Mouse (Mus musculus): ENCODE measurements at regions not wholly inside any gene's neighbourhood (a gene's known extent, or its start where the extent isn't known, plus 50 kb on each side); places are given as distances from the start of the nearest gene placed in this dataset.

DNA sequence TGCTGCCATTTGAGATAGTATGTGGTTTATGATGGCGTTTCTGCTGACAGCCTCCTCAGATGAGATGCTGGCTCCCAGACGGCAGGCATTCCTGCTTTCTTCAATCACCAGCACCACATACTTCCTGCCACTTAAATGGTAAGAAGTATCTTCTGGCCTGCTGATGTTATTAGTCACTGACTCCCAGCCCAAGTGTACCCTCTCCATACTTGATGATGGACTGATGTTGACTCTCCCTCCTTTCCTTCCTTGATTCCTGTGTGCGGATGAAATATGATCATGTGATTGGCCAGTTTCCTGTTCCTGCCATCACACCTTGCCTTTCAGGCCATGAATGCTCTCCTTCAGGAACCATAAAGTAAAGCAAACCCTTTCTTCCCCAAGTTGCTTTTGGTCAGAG lies 50.8 kb upstream of the Rpl10-ps3 start:
- no peak for DNase-seq

DNA sequence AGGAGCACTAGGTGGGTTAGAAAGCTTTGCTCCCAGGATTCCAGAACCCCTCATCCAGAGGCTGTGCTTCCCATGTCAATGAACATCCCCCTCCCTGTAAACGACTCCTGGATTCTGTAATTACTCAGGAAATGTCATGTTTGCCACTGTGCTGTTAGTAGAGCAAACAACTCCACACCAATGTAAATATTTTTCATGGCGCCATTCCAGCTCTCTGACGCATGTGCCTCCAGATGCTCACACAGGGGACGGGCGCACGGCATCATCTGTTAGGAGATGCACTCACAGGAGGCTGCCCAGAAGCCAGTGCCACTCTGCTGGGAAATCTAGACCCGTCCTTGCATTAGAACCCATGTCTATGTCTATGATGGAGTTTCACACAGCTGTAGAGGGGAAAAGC lies 51.3 kb upstream of the Rpl10-ps3 start:
- DNase-seq: peak; percentile 31

DNA sequence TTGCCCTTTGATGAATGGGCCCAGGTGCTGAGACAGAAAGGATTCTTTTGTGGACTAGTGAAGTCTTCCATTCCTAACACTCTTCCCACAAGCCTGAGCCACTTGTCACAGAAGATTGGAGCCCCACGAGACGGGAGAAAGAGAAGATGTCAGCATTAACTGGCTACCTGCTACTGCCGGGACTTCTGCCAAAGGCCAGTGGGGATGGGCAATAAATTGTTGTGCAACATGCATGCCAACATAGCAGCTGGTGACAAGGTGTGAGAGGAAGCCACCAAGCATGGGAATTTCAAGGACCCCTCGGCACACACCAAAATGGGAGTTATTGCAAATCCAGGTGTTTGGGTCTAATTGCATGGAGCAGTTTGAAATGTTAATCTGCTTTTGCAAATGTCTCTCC lies 63.6 kb upstream of the Rpl10-ps3 start:
- no peak for DNase-seq

DNA sequence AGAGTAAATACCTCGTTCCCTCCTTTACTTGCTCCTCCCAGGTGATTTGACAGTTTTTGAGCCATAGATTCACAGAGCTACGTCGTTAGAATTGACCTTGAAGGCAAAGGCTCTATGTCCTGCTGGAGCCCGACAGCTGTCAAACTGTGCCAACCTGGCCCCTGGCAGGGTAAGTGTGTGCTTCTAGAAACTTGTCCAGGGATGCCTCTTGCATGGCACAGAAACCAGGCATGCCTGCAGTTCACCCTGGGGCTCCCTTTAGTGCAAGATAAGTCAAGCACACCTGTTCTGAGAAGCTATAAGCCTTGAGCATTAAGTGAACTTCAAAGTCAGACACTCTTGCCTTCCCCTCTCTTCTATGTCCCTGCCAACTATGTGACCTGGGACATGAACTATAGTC lies 64.1 kb upstream of the Rpl10-ps3 start:
- no peak for DNase-seq

DNA sequence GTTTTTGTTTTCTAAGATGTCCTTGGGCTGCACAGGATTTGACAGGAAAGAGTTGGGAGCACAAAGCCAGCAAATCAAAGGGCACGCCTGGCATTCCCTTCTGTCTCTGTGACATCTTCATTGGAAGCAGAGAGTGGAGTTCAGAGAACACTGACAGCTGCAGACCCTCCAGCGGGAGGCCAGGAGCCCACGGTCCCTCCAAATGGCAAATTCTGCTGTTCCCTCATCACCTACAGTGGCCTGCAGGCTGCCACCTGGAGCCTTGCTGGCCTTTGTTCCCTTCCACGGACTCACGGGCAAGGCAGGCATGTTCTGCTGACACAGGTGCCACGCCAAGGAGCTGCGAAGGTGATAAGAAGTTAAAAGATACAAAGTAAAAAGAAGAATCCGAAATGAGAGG lies 68.2 kb upstream of the Rpl10-ps3 start:
- no peak for DNase-seq

DNA sequence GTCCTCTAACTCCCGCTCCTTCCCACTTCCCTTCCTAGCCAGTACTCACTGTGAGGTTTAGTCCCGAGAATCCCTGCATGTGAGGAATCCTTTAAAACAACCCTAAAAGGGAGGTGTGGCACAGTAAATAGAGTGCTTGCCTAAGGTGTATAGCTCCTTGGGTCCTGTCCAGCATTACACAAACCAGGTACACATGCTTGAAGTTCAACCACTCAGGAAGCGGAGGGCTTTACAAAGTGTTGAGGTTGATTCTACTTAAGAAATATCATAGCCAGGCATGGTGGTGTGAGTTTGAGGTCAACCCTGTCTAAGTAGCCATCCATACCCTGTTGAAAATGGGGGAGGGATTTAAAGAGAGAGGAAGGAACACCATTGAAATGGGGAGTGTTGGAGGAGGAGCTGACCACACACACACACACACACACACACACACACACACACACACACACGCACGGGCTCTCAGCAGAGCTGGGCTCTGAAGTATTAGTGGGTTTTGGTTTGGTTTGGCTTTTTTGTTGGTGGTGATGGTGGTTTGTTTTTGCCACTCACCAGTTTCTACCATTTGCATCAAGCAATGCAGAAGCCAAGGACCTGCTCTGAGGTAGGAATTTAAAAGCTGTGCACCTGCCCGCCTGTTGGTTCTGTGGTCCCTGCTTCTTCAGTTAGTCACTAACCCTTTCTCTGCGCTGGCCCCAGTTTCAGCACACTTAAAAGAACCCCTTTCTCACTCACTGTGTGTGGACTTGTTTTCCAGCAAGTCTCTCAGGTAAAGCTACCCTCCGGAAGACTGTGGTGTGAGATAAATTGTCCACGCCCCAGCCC lies 69.0 kb upstream of the Rpl10-ps3 start:
- peak; percentile 5 for DNase-seq

DNA sequence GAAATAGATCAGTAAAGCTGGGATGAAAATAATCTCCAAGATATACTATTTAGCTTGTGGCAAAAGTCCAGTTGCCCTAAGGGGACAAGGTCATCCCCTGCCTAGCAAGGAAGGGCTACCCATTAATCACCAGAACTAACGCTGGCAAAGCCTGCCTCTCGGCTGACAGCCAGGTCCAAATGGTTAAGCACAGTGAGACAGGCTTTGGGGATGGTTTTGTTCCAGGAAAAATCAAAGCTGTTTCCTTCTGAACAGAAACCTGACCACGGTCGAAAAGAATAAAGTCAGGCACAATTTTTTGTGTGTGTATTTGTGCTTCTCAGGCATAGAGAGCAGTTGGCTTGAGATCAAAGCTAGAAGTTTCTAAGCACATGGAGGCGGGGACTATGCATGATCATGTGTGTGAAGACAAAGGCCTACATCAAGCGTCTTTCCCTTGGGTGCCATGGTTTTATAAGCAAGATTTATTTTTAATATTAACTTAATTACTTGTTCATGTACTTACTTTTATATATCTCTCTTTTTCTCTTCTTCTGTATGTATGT lies 70.1 kb upstream of the Rpl10-ps3 start:
- DNase-seq: no peak

DNA sequence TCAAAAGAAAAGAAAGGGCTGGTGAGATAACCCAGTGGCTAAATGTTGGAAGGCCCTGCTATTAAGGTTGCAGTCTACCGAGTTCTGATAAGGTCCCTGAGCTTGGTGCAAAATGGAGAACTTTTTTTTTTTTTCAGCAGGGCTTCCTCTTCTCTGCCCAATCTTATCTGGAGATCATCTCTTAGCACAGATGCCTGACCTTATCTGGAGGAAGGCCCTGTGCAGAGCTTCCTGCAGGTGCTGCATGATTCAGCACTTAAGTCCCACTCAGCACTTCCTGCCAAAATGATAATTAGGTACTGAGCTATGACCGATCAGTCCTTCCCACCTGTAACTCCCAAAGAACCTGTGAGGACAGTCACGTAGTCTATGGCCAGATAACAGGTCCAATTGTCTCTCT lies 71.9 kb upstream of the Rpl10-ps3 start:
- DNase-seq: no peak

DNA sequence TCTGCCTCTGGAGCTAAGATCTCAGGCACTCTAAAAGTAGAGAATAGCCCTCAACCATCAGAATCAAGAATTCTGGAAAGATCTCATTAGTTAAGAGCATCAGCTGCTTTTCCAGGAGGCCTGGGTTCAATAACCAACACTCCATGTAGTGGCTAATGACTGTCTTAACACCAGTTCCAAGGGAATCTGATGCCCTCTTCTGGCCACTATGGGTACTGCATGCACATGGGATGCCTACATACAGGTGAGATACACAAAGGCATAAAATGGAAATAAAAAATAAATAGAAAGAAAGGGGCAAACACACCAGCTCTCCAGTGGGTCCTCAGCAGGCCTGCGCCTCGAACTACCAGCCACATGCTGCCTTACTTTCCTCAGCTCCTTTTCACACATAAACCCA lies 73.3 kb upstream of the Plet1 start:
- no peak for DNase-seq

DNA sequence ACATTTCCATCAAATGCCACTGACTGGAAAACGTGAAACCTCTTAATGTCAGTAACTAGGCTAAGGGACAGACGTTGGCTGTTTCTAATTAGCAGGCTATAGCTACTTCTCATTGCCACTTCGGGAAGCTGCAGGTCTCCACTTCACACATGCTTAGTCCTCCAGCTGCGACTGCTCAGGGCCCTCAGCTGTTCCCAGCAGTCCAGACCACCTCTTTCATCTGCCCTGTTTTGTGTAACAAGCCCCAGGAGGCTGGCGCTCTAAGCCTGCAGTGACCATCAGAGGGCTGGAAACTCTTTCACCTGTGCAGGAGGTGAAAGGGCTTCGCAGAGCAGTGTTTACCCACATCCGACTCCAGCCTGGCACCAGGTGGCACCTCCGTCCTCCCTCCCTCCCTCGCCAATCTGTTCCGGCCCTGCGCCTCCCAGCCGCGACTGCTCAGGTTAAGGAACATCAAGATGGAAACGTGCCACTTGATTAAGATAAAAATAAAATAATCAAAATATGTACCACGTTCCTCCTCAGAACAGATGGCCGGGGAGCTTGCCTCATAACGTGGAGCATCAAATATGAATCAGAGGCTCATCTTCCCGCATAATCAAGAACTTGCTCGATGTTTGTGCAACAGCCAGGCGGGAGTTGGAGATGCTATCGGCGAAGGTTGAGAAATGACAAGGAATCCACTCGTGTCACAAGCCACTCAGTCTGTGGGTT lies 72.6 kb upstream of the Plet1 start:
- DNase-seq: no peak

DNA sequence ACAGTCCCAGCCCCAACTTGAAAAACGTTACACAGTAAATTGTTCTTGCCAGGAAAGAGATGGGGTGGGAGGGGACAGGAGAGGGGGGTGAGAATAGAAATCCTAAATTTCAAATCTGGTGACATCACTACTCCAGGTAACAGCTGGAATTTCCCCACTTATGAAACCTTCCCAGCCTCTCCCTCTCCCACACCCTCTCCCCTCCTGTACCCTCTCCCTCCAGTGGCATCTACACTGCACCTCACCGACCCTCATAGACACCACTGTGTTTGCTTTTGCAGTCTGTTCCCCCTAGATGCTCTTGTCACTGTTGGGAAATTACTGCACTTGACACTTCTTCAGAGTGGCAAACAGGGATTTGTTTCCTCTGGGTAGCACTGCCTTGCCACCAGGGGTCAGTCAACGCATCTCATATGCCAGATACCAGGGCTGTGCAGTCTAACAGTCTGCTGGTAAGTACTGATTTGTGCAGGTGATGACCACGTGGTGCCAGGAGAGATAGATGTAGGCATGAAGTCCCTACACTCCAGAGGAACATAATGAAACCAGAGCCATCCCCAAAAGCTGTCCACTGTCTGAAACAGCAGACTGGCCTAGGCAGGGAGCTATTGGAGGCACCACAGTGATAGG lies 68.3 kb upstream of the Plet1 start:
- no peak for DNase-seq

DNA sequence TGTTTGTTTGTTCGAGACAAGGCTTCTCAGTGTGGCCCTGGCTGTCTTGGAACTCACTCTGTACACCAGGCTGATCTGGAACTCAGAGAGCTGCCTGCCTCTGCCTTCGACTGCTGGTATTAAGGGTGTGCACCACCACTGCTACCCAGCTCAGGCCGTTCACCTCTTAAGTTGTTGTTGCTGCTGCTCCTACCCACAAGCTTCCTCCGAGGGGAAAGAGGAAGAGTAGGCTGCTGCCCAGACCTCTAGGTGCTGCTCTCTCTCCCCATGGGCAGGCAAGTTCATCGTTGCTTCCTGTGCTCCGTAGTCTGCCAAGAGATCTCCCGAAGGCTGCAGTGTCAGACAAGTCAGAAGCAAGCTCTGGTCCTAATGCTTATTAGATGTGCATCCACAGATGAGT lies 64.2 kb upstream of the Plet1 start:
- DNase-seq: no peak

DNA sequence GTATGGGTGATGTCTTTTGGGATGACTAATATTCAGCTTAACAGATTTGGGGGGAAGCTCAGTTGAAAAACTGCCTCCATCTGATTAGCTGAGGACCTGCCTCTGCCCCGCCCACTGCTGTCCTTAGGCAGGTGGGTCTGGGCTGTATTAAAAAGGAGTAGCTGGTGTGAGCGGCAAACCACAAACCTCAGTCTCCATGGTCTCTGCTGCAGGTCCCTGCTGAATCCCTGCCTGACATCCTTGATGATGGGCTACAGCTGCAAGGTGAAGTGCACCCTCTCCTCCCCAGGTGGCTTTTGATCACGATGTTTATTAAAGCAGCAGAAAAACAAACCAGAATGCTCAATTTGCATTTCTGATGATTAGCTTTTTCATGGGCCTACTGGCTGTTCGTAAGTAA lies 60.8 kb upstream of the Plet1 start:
- DNase-seq: no peak

DNA sequence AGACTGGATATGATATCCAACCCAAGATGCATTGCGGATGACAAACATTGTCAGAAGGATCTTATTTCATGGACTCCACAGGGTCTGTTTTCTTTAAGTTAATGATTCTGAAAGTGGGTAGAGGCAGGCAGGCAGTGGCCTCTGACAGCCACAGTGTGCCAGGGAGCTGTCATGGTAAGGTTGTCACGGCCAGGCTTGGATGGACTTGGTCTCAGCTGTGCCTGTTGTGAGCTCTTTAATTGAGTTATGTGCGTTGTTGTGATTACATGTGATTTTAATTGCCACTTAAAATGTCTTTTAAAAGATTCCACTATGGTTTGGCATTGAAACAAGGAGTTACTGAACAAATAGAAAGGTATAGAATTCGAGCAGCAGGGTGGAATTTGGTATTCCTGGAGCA lies 60.3 kb upstream of the Plet1 start:
- DNase-seq: no peak

DNA sequence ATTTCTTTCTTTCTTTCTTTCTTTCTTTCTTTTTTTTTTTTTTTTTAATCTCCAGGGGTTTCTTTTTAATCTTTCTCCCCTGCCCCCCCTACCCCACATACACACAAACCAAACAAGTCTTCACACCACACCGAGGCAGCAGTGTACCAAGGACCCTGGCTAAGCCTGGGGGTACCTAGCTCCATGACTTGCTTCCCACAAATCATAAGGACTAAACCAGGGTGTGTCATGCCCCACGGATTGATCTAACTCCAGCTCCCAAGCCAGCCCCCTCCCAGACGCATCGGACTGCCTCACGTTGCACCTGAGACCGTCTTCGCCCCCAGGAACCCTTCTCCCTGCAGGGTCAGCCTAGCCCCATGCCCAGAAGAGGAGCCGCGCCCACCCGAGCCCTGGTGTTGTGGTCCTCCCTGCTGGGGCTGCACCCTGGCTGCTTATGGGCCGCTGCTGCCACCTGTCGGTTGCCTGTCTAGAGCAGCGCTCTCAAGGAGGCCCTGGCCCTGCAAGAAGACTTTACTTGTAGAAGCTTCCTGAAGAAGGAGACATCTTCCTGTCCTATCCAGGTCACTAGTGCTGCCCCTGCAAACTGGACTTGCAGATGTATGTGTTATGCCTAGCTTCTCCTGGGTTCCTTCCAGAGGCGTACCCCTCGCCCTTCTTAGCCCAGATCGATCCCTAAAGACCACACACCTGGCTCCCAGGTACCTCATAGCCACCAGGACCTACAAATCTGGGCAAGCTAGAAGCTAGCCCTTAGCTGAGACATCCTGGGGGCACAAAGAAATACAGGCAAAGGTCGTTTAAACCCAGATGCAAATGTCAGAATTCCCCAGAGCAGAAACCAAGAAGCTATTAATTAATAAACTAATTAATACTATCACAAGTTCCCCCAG lies 56.2 kb upstream of the Plet1 start:
- DNase-seq: peak; percentile 81

DNA sequence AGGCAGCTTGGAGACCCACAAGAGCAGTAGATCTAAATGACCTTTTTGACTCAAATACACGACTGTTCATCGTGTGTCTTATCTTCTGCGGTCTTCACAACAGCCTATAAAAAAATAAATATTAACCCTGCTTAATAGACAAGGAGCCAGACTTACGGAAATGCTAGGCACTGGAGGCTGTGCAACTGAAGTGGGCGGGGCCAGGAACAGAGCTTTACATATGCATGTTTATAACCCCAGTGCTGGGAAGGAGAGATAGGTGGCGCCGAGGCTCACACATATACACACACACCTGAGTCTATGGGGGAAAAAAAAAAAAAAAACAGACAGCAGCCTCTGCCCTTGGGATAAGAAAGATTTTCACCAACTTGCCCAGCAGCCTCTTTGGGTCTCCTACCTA lies 55.6 kb upstream of the Plet1 start:
- DNase-seq: no peak

DNA sequence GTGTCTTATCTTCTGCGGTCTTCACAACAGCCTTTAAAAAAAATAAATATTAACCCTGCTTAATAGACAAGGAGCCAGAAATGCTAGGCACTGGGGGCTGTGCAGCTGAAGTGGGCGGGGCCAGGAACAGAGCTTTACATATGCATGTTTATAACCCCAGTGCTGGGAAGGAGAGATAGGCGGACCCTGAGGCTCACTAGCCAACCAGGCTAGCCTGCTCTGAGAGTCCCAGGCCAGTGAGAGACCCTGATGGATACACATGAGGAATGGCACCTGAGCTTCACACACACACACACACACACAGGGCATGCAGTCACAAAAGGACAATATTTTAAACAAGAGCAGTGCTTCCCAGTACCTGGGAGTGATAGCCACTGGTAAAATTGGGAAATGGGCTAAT lies 54.1 kb upstream of the Plet1 start:
- no peak for DNase-seq

DNA sequence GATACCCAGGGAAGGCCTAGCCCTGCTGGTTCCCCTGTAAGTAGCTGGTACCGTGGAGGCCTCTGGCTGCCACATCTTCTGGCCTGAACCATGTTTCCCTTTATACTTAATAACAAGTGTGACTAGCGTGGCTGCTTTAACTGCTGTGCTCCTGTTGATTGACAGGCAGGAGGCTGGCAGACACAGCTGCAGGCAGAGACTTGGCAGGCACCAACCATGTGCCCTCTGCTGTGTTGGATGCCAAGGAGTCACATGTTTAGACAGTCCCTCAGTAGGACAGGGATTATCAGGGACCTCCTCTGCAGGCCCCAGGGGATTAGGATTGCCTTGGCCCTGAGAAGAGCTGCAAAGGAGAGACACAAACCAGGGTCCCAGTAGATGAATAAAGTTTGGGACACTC lies 53.6 kb upstream of the Plet1 start:
- DNase-seq: no peak

DNA sequence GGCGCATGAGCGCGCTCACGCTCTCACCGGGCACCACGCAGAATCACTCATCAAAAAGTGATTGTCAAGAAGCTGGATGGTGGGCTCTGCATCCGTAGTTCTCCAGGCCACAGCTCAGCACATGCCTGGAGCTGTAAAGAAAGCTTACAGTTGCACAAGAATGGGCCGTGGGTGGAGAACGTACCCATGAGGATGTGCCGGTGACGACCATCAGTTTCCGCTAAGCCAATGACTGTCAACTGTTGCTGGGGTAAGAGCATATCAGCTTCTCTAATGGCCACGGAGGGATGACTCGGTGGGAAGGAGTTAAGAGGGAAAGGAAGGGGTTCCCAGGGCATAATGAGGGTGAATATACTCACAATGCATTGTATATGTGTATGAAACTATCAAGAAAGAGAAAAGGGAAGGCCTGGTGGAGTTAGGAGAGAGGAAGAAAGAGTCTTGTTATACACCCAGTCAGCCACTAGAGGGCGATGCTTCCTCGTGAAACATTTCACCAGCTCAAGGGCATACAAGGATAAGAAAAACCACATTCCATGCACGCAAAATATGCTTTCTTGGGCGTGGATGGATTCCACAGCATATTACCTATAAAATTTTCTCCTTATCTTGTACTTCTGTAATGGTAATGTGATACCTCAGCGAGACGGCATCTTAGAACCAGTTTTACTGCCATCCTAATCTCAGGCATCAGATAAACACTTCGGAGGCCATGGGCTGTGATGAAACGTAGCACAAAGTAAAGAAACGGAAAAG lies 50.4 kb upstream of the Plet1 start:
- DNase-seq: peak; percentile 74

Data from lung, postnatal 14 days (tissue).